Mouse (Mus musculus): ENCODE data around the gene Capzb. TPM values are rescaled to one million over a fixed set of nuclear protein-coding genes. Genes with fewer than 3 reads are reported as not detected.

Capzb gene
- total and polyA plus RNA-seq, 2 experiments from 2014 or later, result 108 to 309 TPM

DNA sequence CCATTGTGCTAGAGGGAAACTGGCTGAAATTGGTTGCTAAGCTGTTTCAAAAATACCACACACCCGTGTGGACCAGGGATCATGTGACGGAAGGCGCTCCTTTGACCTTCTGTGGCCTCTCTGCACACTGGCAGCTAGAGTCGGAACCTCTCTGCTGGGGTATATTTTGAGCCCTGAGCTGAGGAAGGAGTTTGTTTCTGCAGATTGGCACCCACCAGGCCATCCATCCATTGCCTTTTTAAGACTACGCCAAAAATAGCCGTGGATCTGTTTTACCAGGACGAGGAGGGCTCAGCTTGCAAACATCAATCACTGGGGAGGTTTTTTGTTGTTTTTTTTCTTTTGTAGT is 49.9 kb downstream of the Capzb start:
- WGBS, result 79% methylated on average over 7 of the region's 7 CpGs
- no peak overlapping the region for H3K27ac ChIP-seq (ENCODE audit: low read depth, low read length)
- no peaks in the 10 kb centered on the region for H3K4me1 ChIP-seq (ENCODE audit: insufficient read depth, low read length)
- peaks cover 23% of the 10 kb centered on the region; the same call in 1 of the 2 replicates for H3K36me3 ChIP-seq (ENCODE audit: insufficient read depth, low read length)
- H3K9me3 ChIP-seq (ENCODE audit: low read length), result no peaks in the 10 kb centered on the region
- no peak for TF ChIP-seq CTCF (IDR thresholded peaks at IDR 0.05)
- DNase-seq (ENCODE audit: low spot score) (no peak), ATAC-seq (ENCODE audit: low FRiP score) (no peak)
- H3K9ac ChIP-seq (replicated peaks; ENCODE audit: low read length, poor library complexity, severe bottlenecking), result no peak overlapping the region
- H3K4me3 ChIP-seq (ENCODE audit: low read depth, low read length), result no peak overlapping the region
- no peaks in the 10 kb centered on the region for H3K27me3 ChIP-seq (ENCODE audit: insufficient read depth, low read length)
- no peak overlapping the region for H3K4me2 ChIP-seq (ENCODE audit: low read depth, low read length, poor library complexity, severe bottlenecking)

DNA sequence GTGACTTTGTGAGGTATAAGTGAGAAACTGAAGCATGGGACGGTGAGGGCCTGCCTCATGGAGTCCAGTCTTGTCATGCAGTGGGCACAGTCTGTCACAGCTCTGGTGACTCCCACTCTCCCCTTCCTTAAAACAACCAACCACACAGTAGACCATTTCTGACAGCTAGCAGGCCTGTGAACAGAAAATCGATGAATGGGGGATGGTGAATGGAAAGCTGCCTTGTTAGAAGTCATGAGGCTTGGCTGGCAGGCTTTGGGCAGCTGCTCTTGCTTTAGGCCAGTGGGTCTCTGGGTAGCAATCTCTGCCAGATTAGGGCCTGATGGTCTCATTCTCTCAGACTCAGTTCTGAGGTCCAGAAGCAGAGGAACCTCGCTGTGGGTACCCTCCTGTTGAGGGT is 51.5 kb downstream of the Capzb start:
- Histone ChIP-seq H3K4me1 (ENCODE audit: insufficient read depth, low read length) (no peaks in the 10 kb centered on the region), H3K36me3 (ENCODE audit: insufficient read depth, low read length) (peaks cover 25% of the 10 kb centered on the region; the same call in 1 of the 2 replicates), H3K9ac (replicated peaks; ENCODE audit: low read length, poor library complexity, severe bottlenecking) (no peak overlapping the region), H3K27me3 (ENCODE audit: insufficient read depth, low read length) (no peaks in the 10 kb centered on the region), H3K4me3 (ENCODE audit: low read depth, low read length) (no peak overlapping the region), H3K4me2 (ENCODE audit: low read depth, low read length, poor library complexity, severe bottlenecking) (no peak overlapping the region), H3K9me3 (ENCODE audit: low read length) (no peaks in the 10 kb centered on the region), H3K27ac (ENCODE audit: low read depth, low read length) (no peak overlapping the region; the same call in 1 of the 2 replicates)
- no peak for TF ChIP-seq CTCF (IDR thresholded peaks at IDR 0.05)
- ATAC-seq (ENCODE audit: low FRiP score) (no peak), DNase-seq (ENCODE audit: low spot score) (peak; percentile 32)
- 57% methylated on average over 3 of the region's 3 CpGs for WGBS

DNA sequence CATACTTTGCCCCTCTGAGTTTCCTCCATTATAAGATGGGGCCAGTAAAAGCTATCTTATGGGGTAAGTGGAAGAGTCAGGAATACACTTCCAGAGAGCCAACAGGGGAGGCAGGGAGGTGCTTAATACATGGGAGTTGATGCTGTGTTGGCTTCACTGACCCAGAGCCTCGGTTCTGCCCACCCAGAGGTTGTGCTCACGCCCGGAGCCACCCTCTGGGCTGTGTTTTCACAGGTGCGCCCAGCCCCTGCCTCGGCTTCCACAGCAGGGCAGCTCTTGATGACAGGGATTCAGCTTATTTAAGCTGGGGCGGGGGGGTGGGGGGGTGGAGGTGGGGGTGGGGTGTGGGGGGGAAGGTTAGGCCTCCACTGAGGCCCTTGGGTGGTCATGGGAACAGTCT is 52.1 kb downstream of the Capzb start:
- no peak overlapping the region for H3K4me2 ChIP-seq (ENCODE audit: low read depth, low read length, poor library complexity, severe bottlenecking)
- no peaks in the 10 kb centered on the region for H3K27me3 ChIP-seq (ENCODE audit: insufficient read depth, low read length)
- H3K9ac ChIP-seq (replicated peaks; ENCODE audit: low read length, poor library complexity, severe bottlenecking), result no peak overlapping the region
- H3K9me3 ChIP-seq (ENCODE audit: low read length), result no peaks in the 10 kb centered on the region
- 91% methylated on average over 6 of the region's 6 CpGs for WGBS
- no peak overlapping the region for H3K4me3 ChIP-seq (ENCODE audit: low read depth, low read length)
- ATAC-seq (ENCODE audit: low FRiP score) (no peak), DNase-seq (ENCODE audit: low spot score) (no peak)
- TF ChIP-seq CTCF (IDR thresholded peaks at IDR 0.05), result no peak
- peaks cover 21% of the 10 kb centered on the region; the same call in 1 of the 2 replicates for H3K36me3 ChIP-seq (ENCODE audit: insufficient read depth, low read length)
- no peak overlapping the region for H3K27ac ChIP-seq (ENCODE audit: low read depth, low read length)
- no peaks in the 10 kb centered on the region for H3K4me1 ChIP-seq (ENCODE audit: insufficient read depth, low read length)

DNA sequence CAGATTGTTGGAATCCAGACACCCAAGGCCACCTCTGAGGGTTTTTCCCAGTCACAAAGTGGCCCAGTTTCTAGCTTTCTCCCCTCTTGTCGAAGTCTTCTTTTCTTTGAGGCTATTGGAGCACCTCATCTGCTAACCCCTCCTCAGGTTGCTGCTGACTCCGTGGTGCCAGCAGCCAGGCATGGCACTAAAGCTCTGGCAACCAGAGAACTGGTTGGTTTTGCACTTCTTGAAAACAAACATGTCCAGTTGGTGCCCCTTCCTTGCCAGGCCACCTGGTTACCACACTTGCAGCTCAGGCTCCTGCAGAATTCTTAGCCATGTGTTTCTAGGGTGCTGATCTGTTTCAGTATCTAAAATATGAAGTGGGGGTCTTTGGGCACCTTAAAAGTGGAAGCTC is 52.8 kb downstream of the Capzb start:
- Histone ChIP-seq H3K4me2 (ENCODE audit: low read depth, low read length, poor library complexity, severe bottlenecking) (no peak overlapping the region), H3K9me3 (ENCODE audit: low read length) (no peaks in the 10 kb centered on the region), H3K9ac (replicated peaks; ENCODE audit: low read length, poor library complexity, severe bottlenecking) (no peak overlapping the region), H3K27me3 (ENCODE audit: insufficient read depth, low read length) (no peaks in the 10 kb centered on the region), H3K4me3 (ENCODE audit: low read depth, low read length) (no peak overlapping the region), H3K36me3 (ENCODE audit: insufficient read depth, low read length) (peaks cover 13% of the 10 kb centered on the region; the same call in 1 of the 2 replicates), H3K27ac (ENCODE audit: low read depth, low read length) (no peak overlapping the region), H3K4me1 (ENCODE audit: insufficient read depth, low read length) (no peaks in the 10 kb centered on the region)
- 91% methylated on average over 2 of the region's 2 CpGs for WGBS
- ATAC-seq (ENCODE audit: low FRiP score) (no peak), DNase-seq (ENCODE audit: low spot score) (no peak)
- TF ChIP-seq CTCF (IDR thresholded peaks at IDR 0.05), result no peak

DNA sequence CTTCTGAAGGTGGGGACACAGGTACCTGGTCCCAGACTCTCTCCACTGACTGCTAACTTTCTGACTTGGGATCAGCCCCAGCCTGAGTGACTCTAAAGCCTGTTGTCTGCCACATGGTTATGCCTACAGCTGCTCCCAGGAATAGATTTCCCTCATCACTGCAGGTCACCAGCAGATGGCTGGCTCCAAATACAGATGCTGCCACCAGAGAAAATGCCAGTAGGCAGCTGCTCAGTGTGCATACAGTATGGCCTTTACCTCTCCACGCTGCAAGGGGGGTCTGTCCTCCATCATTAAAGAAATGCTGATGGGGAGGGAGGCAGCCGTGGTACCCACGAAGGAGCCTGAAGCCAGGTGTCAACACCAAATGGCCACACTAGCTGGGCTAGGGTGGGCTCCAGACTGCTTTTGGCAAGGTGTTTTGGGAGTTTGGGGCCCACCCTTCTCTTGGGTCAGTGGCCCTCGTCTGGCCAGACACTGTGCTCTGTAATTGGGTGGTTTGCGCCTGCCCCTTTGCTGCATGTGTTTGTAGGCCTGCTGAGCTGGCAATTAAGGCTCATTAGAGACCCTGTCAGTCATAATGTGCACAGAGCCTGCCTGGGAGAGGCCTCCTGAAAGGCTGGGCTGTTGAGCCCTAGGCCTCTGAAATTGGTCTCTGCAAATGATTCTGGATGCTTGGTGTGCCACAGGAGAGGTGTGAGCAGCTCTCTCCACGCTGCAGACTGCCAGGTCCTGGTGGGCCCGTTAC is 53.6 kb downstream of the Capzb start:
- H3K4me3 ChIP-seq (ENCODE audit: low read depth, low read length), result no peak overlapping the region
- H3K9me3 ChIP-seq (ENCODE audit: low read length), result no peaks in the 10 kb centered on the region
- no peak for TF ChIP-seq CTCF (IDR thresholded peaks at IDR 0.05)
- 52% methylated on average over 7 of the region's 7 CpGs for WGBS
- ATAC-seq (ENCODE audit: low FRiP score) (no peak), DNase-seq (ENCODE audit: low spot score) (peak; percentile 72)
- no peaks in the 10 kb centered on the region for H3K27me3 ChIP-seq (ENCODE audit: insufficient read depth, low read length)
- H3K4me1 ChIP-seq (ENCODE audit: insufficient read depth, low read length), result no peaks in the 10 kb centered on the region
- H3K4me2 ChIP-seq (ENCODE audit: low read depth, low read length, poor library complexity, severe bottlenecking), result no peak overlapping the region
- no peak overlapping the region for H3K27ac ChIP-seq (ENCODE audit: low read depth, low read length)
- H3K9ac ChIP-seq (replicated peaks; ENCODE audit: low read length, poor library complexity, severe bottlenecking), result no peak overlapping the region
- H3K36me3 ChIP-seq (ENCODE audit: insufficient read depth, low read length), result 0 out of 2 replicates have a peak, but pooled peaks cover 8% of the 10 kb centered on the region

DNA sequence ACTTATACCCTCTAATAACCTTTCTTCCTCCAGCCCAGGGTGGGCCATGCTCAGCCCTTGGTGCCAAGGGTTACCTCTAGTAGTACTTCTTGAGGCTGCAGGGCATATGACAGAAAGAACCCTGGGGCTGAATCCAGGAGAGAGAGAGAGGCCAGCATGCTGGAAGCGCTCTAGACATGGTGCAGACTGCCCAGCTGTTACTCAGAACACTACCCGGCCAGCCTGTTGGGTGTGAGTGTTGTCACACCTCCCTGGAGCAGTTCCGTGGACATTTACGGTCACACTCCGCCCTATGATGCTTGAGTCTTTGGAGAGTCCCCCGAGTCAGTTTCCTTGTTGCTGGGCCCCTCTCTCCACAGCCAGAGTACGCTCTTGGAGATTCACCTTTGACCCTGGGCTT is 55.3 kb downstream of the Capzb start:
- Histone ChIP-seq H3K36me3 (ENCODE audit: insufficient read depth, low read length) (0 out of 2 replicates have a peak, but pooled peaks cover 2% of the 10 kb centered on the region), H3K4me1 (ENCODE audit: insufficient read depth, low read length) (peaks cover 3% of the 10 kb centered on the region; the same call in 1 of the 2 replicates), H3K27me3 (ENCODE audit: insufficient read depth, low read length) (no peaks in the 10 kb centered on the region), H3K4me2 (ENCODE audit: low read depth, low read length, poor library complexity, severe bottlenecking) (no peak overlapping the region), H3K27ac (ENCODE audit: low read depth, low read length) (no peak overlapping the region), H3K4me3 (ENCODE audit: low read depth, low read length) (no peak overlapping the region), H3K9ac (replicated peaks; ENCODE audit: low read length, poor library complexity, severe bottlenecking) (no peak overlapping the region), H3K9me3 (ENCODE audit: low read length) (no peaks in the 10 kb centered on the region)
- ATAC-seq (ENCODE audit: low FRiP score) (no peak), DNase-seq (ENCODE audit: low spot score) (no peak)
- 82% methylated on average over 7 of the region's 7 CpGs for WGBS
- no peak for TF ChIP-seq CTCF (IDR thresholded peaks at IDR 0.05)

All from midbrain, postnatal 0 days (tissue).